Mouse (Mus musculus) splenic B cell, adult 2 months (primary cell): Measurements from ENCODE around the gene Slc38a4.

Experiments used
- DNase-seq: peaks from one replicate; pipeline ENCODE4 v3.0.0-alpha.2; 2011; ENCODE audit warnings: low read depth, low spot score
- H3K27me3 ChIP-seq: 2 replicates; pipeline ENCODE4 v1.6.1; 2012; ENCODE audit warnings: mild to moderate bottlenecking, low read length, moderate library complexity, mixed read lengths; ENCODE audit not compliant: control insufficient read depth, poor library complexity, insufficient read depth, severe bottlenecking
- H3K36me3 ChIP-seq: 2 replicates; pipeline ENCODE4 v1.6.1; 2012; ENCODE audit warnings: mild to moderate bottlenecking, low read length, moderate library complexity, mixed read lengths; ENCODE audit not compliant: control insufficient read depth, poor library complexity, insufficient read depth, severe bottlenecking

Gene Slc38a4

DNA sequence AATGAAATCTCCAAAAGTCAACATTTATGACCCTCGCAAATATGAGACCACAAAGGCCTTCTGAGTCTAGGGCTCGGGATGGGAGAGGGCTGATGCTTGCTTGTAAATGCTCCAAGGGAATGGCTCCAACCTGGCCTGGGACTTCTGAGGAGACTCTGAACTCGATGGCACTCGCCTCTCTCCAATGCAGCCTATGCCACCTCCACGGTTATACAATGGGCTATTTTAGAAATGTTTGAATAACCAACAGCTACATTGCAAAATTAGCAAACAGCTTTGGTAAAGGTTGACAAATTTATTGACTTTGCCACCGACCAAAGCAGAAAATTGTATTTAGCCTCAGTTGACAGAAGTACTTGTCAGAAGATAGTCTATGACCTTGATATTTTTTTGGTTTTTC lies 19.9 kb downstream of the Slc38a4 start:
- no peak for DNase-seq
- Histone ChIP-seq H3K27me3 (no peaks in the 10 kb centered on the region), H3K36me3 (no peaks in the 10 kb centered on the region)

DNA sequence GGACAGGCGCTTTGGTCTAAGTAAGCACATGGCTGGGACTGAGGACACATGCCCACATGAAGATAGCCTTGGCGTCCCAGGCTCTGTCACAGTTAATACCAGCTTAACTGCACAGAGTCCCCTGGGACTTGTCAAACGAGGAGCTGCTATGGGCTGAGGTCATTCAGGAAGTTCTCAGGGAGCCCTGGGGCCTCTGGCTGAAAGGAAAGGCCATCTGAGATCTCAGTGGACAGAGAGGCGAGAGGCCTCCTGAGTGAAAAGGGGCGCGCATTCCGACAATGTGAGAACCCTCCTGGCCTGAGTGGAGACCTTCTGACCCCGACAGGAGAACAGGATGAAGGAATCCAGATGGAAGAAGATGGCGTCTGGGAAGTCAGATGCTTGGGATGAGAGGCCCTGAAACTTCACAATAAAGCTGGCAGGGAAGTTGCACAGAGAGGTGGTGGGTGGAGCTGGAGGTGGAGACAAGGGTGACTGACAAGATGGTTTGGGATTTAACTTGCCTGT lies 22.2 kb downstream of the Slc38a4 start:
- no peak for DNase-seq
- no peaks in the 10 kb centered on the region for H3K36me3 ChIP-seq

DNA sequence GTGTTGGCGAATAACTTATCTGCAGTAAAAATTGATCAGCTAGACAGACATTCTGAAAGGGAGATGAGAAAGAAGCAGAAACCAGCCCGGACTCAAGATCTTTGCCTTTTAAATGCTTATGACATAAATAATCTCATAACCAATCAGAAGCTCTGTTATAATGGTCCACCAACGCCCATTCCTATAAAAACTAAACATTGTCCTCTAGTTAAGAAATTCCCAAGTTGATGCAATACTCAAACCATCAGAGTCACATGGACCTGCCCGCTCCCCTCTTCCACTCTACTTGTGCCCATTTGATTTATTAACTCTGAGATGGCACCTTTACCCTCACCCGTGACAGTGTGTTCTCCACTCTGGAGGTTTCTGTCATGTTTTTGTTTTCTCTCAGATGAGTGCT lies 23.9 kb downstream of the Slc38a4 start:
- DNase-seq: no peak
- no peaks in the 10 kb centered on the region for H3K27me3 ChIP-seq

More for the DNA sequence above, 22.2 kb downstream of the Slc38a4 start:
- H3K27me3 ChIP-seq: no peaks in the 10 kb centered on the region

DNA sequence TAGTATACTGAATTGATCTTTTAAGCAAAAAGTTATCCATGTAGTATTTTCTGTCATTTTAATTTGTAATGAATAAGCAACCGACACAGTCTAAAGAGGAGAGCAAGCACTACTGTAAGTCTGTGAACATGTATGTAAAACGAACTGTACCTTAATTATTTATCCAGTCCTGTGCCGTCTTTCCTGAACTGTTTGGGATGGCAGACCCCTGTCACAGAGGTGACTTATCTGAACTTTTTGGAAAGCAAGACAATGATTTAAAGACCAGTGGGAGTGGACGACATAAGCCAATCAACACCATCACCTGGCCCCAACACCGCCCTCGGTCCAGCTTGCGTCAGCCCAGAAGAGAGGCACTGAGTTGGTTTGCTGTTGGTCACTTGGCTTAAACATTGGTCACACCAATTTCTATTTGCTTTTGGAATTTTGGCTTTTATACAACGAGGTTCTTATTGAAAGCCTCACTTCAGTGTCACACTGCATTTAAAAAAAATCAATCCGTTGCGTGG lies 24.7 kb downstream of the Slc38a4 start:
- H3K36me3 ChIP-seq: no peaks in the 10 kb centered on the region
- no peak for DNase-seq

More for the DNA sequence above, 23.9 kb downstream of the Slc38a4 start:
- no peaks in the 10 kb centered on the region for H3K36me3 ChIP-seq

DNA sequence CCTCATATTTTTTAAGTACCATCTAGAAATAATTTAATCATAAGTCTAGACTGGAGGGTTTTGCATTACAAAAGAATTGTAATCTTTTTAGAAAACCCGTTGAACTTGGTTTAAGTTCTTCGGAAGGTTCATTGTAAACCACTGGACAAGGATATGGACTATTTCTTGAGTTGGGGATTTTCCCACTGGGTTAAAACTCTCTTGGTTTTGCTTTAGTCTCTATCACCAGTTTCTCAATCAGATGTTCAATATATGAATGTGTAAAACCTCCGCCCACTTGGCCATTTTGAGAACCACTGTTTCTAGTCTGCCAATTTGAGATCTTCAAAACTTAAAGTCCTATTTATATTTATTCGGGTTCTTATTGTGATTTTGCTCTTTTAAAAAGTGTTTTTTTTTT lies 25.6 kb downstream of the Slc38a4 start:
- no peaks in the 10 kb centered on the region for H3K36me3 ChIP-seq
- no peaks in the 10 kb centered on the region for H3K27me3 ChIP-seq
- no peak for DNase-seq

More for the DNA sequence above, 24.7 kb downstream of the Slc38a4 start:
- H3K27me3 ChIP-seq: no peaks in the 10 kb centered on the region

DNA sequence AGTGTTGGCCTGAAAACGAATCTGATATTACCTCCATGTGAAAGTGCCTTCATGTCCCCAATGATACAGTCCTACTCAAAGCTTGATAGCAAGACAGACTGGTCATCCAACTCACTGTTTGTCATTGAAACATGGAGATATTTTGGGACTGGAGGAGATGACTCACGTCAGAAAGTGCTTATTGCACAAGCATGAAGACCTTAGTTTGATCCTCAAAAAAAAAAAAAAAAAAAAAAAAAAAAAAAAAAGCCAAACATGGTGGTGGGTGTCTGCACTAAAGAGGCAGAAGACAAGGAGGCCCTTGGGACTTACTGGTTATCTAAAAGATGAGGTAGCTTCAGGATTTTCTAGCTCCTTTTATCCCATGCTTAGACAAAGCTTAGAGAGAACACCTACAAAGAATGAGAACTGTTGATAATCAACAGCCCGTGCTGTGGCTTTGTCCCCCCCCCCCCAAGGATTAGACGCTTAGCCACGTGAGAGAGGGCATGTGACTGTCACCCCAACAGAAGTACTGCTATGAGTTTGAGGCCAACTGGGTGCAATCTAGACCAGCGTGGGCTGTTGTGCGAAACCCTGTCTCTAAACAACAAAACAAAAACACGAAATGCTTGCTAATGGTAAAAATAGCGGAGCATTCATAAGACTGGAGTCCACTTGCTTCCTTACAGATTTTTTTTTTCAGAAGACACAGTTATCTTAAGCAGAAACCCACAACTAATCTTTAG lies 26.5 kb downstream of the Slc38a4 start:
- no peaks in the 10 kb centered on the region for H3K27me3 ChIP-seq
- H3K36me3 ChIP-seq: no peaks in the 10 kb centered on the region
- no peak for DNase-seq

DNA sequence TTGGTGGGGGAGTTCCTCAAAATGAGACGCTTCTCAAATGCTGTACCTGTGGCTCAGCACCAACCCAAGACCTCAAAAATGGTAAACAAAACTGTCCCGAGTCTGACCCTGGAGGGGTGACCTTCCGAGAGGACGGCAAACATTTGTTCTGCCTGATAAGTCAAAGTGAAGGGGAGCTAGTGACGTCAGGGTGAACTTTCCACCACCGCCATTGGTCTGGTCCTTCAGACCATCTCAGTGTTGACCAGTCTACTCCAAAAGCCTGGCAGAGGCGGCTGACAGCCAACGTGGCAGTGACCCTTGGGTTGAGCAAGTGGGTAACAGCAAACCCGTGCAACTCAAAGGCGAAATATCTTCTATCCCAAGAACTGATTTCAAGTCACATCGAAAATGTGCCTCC lies 27.1 kb downstream of the Slc38a4 start:
- Histone ChIP-seq H3K36me3 (no peaks in the 10 kb centered on the region), H3K27me3 (no peaks in the 10 kb centered on the region)
- no peak for DNase-seq

DNA sequence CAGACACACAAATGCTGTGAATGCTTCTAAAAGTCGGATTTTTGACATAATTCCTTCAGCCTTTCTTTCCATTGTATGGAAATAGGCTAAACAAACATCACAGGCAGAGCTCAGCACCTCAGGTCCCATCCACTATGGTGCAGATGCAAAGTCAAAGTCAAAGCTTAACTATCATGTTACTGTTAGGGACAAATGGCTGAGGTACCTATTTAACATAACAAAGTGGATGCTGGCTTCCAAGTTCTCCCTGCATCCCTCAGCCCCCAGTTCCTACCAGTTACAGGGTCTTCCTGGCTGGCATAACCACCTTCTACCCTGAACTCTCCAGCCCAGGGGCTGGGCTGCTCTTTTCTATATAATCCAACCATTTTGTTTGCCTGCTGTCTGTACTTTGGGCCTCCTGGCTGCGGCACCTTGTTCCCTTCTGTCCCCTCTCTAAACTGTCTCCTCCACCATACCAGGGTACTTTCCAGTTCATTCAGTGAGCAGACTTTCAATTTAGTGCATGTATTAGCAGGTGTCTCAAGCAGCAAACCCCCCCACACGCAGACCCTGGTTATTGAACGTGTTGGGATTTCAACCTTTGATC lies 27.6 kb downstream of the Slc38a4 start:
- Histone ChIP-seq H3K27me3 (no peaks in the 10 kb centered on the region), H3K36me3 (no peaks in the 10 kb centered on the region)
- no peak for DNase-seq

DNA sequence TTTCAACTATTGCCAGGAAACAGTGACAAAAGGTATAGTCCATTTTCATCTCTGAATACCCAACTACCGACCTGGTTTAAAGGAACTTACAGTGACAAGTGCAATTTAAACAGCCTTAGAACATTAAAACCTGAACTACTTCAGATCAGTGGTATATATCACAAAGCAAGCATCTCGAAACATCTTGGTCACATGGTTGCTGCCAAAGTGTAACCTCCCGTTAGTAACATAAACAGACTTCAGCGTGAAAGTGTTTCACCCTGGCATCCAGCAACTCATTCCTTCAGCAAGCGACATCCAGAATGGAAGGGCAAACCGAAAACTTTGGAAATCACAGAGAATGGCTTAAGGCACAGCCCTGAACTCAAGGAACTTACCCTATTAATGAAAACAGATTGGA lies 29.1 kb downstream of the Slc38a4 start:
- Histone ChIP-seq H3K27me3 (no peaks in the 10 kb centered on the region), H3K36me3 (no peaks in the 10 kb centered on the region)
- DNase-seq: no peak

DNA sequence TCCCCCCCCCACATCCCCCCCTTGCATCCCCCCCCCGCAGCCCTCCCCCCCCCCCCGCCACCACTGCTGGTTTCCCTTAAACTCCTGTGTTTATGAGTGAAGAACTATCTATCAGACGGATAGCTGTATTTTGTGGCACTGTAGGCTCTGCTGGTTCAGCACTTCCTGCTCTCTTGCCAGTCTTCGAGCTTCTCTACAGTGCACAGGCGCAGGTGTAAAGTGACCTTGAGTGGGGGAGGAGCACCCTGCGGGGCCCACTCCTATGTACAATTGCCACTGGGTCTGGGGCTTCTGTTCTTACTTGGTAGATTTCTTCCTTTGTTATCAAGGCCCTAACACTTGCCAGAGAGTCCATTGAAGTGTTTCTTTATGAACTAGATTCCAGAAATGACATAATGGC lies 33.0 kb downstream of the Slc38a4 start:
- Histone ChIP-seq H3K36me3 (no peaks in the 10 kb centered on the region), H3K27me3 (no peaks in the 10 kb centered on the region; the same call in 1 of the 2 replicates)
- DNase-seq: no peak

DNA sequence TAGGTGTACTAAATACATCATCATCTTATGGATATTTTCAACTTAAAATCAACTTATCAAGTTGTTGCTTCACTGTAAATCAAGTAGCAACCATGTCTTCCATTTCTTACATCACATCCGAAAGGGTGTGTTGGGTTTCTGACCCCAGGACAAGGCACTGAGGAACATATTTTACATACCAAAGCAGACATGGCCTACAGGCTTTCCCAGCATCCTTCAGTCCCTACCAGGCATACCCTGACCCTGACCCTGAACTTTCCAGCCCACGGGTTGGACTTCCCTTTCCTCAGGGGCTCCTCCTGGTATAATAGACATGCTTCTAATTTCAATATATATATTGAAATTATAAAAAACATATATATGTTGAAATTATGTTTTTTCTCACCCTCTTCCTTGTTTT lies 33.5 kb downstream of the Slc38a4 start:
- Histone ChIP-seq H3K27me3 (no peaks in the 10 kb centered on the region; the same call in 1 of the 2 replicates), H3K36me3 (no peaks in the 10 kb centered on the region)
- no peak for DNase-seq

DNA sequence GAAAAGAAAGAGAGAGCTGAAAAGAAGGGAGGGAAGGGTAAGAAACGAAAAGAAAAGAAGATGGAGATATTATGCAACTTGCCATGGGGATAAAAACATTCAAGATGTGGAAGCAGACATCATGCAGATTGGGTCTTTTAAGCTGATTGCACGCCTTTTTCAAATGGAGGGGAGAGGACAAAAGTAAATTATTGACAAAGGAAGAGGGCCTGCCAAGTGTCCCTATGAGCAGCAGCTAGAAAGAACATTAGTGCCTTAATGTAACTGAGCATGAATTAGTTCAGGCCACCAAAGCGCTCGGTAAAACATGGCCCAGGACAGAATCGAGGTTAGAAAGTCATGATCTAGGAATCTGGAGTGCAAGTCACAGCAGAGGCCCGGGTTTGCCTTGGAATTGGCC lies 35.5 kb downstream of the Slc38a4 start:
- DNase-seq: no peak
- Histone ChIP-seq H3K27me3 (no peaks in the 10 kb centered on the region; the same call in 1 of the 2 replicates), H3K36me3 (no peaks in the 10 kb centered on the region)

DNA sequence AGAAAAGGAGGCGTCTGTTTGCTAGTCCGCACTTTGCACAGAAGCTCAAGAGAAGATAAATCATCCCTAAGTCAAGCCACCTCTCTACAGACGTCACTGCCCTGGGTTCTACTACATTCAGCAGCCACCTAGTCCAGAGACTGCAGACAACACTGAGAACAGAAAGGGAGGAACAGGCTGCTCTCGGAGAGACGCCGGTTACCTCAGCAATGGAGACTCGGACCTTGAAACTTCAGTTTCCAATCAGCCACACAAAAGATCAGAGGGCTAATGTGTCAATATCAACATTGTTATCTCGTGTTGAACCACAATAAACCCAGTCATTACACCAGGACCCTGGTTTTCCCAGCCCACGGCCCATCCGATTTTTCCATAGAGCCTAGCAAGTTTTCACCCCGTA lies 36.4 kb downstream of the Slc38a4 start:
- DNase-seq: no peak
- no peaks in the 10 kb centered on the region; the same call in 1 of the 2 replicates for H3K27me3 ChIP-seq

DNA sequence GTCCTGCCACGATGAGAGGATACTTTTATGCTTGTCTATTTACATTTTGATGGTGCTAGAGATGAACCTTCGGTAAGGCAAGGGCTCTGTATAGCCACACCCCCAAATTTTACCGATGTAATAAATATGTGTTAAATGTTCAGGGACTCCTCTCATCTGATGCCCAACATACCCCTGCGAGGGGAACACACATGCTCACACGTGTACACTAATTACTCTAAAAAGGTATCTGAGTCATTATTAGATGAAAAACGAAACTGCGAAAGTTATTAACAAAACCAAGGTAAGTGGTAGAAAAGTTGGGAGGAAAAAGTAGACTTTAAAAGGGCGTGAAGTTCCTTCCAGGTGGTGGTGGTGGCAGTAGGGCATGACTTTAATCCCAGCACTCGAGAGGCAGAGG lies 38.6 kb downstream of the Slc38a4 start:
- Histone ChIP-seq H3K27me3 (no peaks in the 10 kb centered on the region; the same call in 1 of the 2 replicates), H3K36me3 (no peaks in the 10 kb centered on the region)
- DNase-seq: no peak

More for the DNA sequence above, 36.4 kb downstream of the Slc38a4 start:
- no peaks in the 10 kb centered on the region for H3K36me3 ChIP-seq

DNA sequence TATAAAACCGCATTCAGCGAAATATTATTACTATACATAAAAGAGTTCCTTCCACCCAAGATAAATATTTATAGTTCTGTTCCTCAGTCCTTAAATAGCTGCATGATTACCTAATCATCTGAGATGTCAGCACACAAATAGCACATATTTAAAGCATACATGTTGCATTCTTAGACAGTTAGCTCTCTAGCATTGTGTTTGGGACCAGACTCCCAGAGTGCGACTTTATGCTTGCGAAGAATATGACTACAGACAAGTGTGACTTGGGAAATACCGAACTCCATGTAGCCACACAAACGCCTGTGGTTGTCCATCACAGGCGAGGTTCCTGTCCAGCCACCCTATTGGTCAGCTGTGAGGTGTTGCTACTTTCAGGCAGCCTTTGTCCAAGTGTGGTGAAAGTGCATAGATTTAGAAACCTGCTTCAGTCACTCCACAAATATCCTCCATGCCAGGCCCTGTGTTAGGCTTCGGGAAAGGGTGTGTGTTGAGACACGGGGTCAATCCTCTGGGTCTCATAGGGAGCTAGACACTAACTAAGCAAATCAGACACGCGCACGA lies 40.6 kb downstream of the Slc38a4 start:
- Histone ChIP-seq H3K27me3 (no peaks in the 10 kb centered on the region; the same call in 1 of the 2 replicates), H3K36me3 (no peaks in the 10 kb centered on the region)
- DNase-seq: no peak
